Comparison of ENCODE assay signal across 24 mouse cellular contexts in the genomic region with DNA sequence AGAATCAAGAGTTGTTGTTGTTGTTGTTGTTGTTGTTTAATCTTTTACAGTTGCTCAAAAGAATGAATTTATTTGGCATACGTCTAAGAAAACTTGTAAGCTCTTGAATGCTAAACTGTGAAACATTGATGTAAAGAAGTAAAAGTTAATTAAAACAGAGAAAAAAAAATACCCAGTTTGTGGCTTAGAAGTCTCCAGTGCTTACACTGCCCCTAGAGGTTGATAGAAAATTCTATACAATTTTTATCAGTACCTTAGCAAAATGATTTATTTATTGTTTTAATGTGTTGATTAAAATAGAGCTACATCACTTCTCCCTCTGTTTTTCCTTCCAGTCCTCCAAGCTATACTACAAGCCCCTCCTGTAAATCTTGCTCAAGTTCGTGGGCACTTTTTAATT.
DNase-seq lines count a peak whose midpoint lies in the region; TF ChIP-seq lines count a peak whose summit lies in the region.
"Had no signal": no experiment of that assay in that cellular context is flagged by ENCODE, and none has a peak within 500 bp of the region (broad histone marks: within the 10 kb centered on the region; RNA-seq: fewer than 3 reads in every experiment).

No protein-coding gene starts in this region.

- H3K27me3 ChIP-seq in splenic B cell, adult 2 months (ENCODE audit: control insufficient read depth, insufficient read depth, low read length, poor library complexity, severe bottlenecking) = no peaks in the 10 kb centered on the region
- H3K27me3 ChIP-seq: embryonic facial prominence, embryonic 12.5 days; embryonic facial prominence, embryonic 15.5 days; heart, embryonic 12.5 days; heart, embryonic 15.5 days had no signal

- no peak for DNase-seq in layer of hippocampus, adult 2 months (ENCODE audit: low spot score in 2 of 2)
- DNase-seq in layer of hippocampus, adult 9-11 months = no peak
- DNase-seq in 3T3-L1 (ENCODE audit: low read depth, low spot score) (peak; percentile 8), 416B (ENCODE audit: low read depth) (peak; percentile 1)
- peak; percentile 4 for DNase-seq in splenic B cell, adult 2 months (ENCODE audit: low read depth, low spot score)
- DNase-seq in embryo, embryonic 10 days (ENCODE audit: low spot score) = no peak
- no peak for DNase-seq in Muller cell, postnatal 12 days (ENCODE audit: inconsistent ontology term)
- DNase-seq: adrenal gland, postnatal 10 days; adrenal gland, postnatal 36 days; B cell, adult 2 months; cerebellum, adult 18-20 months; cerebellum, adult 9-10 months; cerebellum, postnatal 14 days; forebrain, postnatal 0 days; gastrocnemius, postnatal 14 days; heart, adult 11 months; heart, postnatal 10 days; heart, postnatal 4 days had no signal

- peak; percentile 64 for TF ChIP-seq CTCF in layer of hippocampus, adult 2 months (conservative IDR thresholded peaks at IDR 0.05)

- H3K27ac ChIP-seq in layer of hippocampus, adult 2 months = no peak overlapping the region
- H3K27ac ChIP-seq: embryonic facial prominence, embryonic 12.5 days; embryonic facial prominence, embryonic 15.5 days; heart, embryonic 15.5 days; hindbrain, embryonic 14.5 days; hindbrain, postnatal 0 days had no signal

- H3K36me3 ChIP-seq in splenic B cell, adult 2 months (ENCODE audit: control insufficient read depth, insufficient read depth, low read length, poor library complexity, severe bottlenecking) = no peaks in the 10 kb centered on the region
- H3K36me3 ChIP-seq: embryonic facial prominence, embryonic 12.5 days; embryonic facial prominence, embryonic 15.5 days; heart, embryonic 12.5 days; heart, embryonic 15.5 days had no signal

- no peak overlapping the region for H3K4me3 ChIP-seq in layer of hippocampus, adult 2 months
- H3K4me3 ChIP-seq: embryonic facial prominence, embryonic 12.5 days; embryonic facial prominence, embryonic 15.5 days; heart, embryonic 12.5 days; heart, embryonic 15.5 days had no signal

Comparison
In these comparisons a context has a peak if more than half of its experiments do, and no peak if none do; other contexts are left out.
1. DNase-seq: peak in 3T3-L1 (single experiment), 416B (single experiment) and splenic B cell, adult 2 months (single experiment); none in layer of hippocampus, adult 2 months (0 of 2), layer of hippocampus, adult 9-11 months (single experiment), embryo, embryonic 10 days (single experiment) and Muller cell, postnatal 12 days (single experiment).